Mouse (Mus musculus) CH12.LX (cell line): ENCODE data around the gene Cep112. TPM values are rescaled to one million over a fixed set of nuclear protein-coding genes. Genes with fewer than 3 reads are reported as not detected.

Experiments used
- DNase-seq: peaks from one replicate; pipeline ENCODE4 v3.0.0-alpha.2; 2013; ENCODE audit errors: extremely low read depth
- H3K27ac ChIP-seq: 2 replicates; pipeline ENCODE4 v1.5.1; 2012; ENCODE audit warnings: low read depth, mild to moderate bottlenecking, control low read depth, moderate library complexity; ENCODE audit not compliant: insufficient read depth
- H3K27me3 ChIP-seq: replicated peaks from 2 replicates; pipeline ENCODE3; 2012; ENCODE audit warnings: inconsistent platforms
- H3K36me3 ChIP-seq, 2 experiments: replicated peaks in 1 of 2; 2 replicates each; pipeline versions ENCODE3 to v1.6.1; 2012; ENCODE audit warnings: inconsistent platforms in 1 of 2, low read length in 1 of 2, mild to moderate bottlenecking in 1 of 2, mixed read lengths in 1 of 2, moderate library complexity in 1 of 2; ENCODE audit not compliant: control insufficient read depth in 1 of 2, insufficient read depth in 1 of 2
- H3K4me1 ChIP-seq, 2 experiments: 2 replicates each; pipeline ENCODE4 v1.6.1; 2012; ENCODE audit warnings: inconsistent platforms in 1 of 2, moderate library complexity in 1 of 2; ENCODE audit not compliant: insufficient read depth in 2 of 2, control insufficient read depth in 1 of 2
- H3K4me2 ChIP-seq: 2 replicates; pipeline ENCODE4 v1.6.1; 2012; ENCODE audit warnings: low read depth, mild to moderate bottlenecking, control low read depth; ENCODE audit not compliant: poor library complexity, insufficient read depth, severe bottlenecking
- H3K4me3 ChIP-seq, 3 experiments: fragments of 150-350 bp in 1 of 3; sonication (generic) in 1 of 3; replicated peaks in 1 of 3; 2 replicates each; pipeline versions ENCODE3 to v1.5.1; 2011 to 2012; ENCODE audit warnings: low read depth in 2 of 3, low read length in 2 of 3, mild to moderate bottlenecking in 2 of 3, moderate library complexity in 2 of 3, control low read depth in 1 of 3, improper control_type of control experiment in 1 of 3, inconsistent platforms in 1 of 3, mixed read lengths in 1 of 3; ENCODE audit not compliant: poor library complexity in 1 of 3
- H3K79me2 ChIP-seq: replicated peaks from 2 replicates; pipeline ENCODE4 v1.6.1; 2012; ENCODE audit warnings: mild to moderate bottlenecking, moderate library complexity; ENCODE audit not compliant: control insufficient read depth, poor library complexity, insufficient read depth, severe bottlenecking; ENCODE audit errors: extremely low read depth
- H3K9ac ChIP-seq: 2 replicates; pipeline ENCODE4 v1.6.1; 2012; ENCODE audit warnings: low read depth, mild to moderate bottlenecking, control low read depth, moderate library complexity; ENCODE audit not compliant: insufficient read depth
- H3K9me3 ChIP-seq: replicated peaks from 2 replicates; pipeline ENCODE3; 2012; ENCODE audit warnings: low read length, inconsistent platforms, mixed read lengths
- CHD1 ChIP-seq: IDR thresholded peaks from 2 replicates; pipeline ENCODE4 v1.6.1; 2012; ENCODE audit warnings: low read depth, low read length, improper control_type of control experiment, inconsistent platforms
- ELF1 ChIP-seq: IDR thresholded peaks from 2 replicates; pipeline ENCODE4 v1.6.1; 2014; ENCODE audit warnings: low read depth, mild to moderate bottlenecking, inconsistent platforms, low read length, improper control_type of control experiment
- EP300 ChIP-seq: IDR thresholded peaks from 2 replicates; pipeline ENCODE4 v1.6.1; 2011; ENCODE audit warnings: low read length, improper control_type of control experiment
- ETS1 ChIP-seq: conservative IDR thresholded peaks from 2 replicates; pipeline ENCODE4 v1.6.1; 2012; ENCODE audit warnings: low read depth, mild to moderate bottlenecking, inconsistent platforms, low read length, improper control_type of control experiment, moderate library complexity
- GABPA ChIP-seq: IDR thresholded peaks from 2 replicates; pipeline ENCODE4 v1.6.1; 2012; ENCODE audit warnings: low read depth, low read length, improper control_type of control experiment, inconsistent platforms; ENCODE audit not compliant: insufficient replicate concordance
- HCFC1 ChIP-seq: IDR thresholded peaks from 2 replicates; pipeline ENCODE4 v1.6.1; 2012; ENCODE audit warnings: low read depth, mild to moderate bottlenecking, inconsistent platforms, low read length, improper control_type of control experiment
- IRF4 ChIP-seq: IDR thresholded peaks from 2 replicates; pipeline ENCODE4 v1.6.1; 2014; ENCODE audit warnings: low read depth, mild to moderate bottlenecking, inconsistent platforms, low read length, improper control_type of control experiment
- JUN ChIP-seq: IDR thresholded peaks from 2 replicates; pipeline ENCODE4 v1.6.1; 2011; ENCODE audit warnings: low read depth, mild to moderate bottlenecking, low read length, improper control_type of control experiment, moderate library complexity; ENCODE audit not compliant: insufficient read depth
- JUND ChIP-seq: conservative IDR thresholded peaks from 2 replicates; pipeline ENCODE4 v1.6.1; 2011; ENCODE audit warnings: low read depth, low read length, improper control_type of control experiment
- MAX ChIP-seq: IDR thresholded peaks from 2 replicates; pipeline ENCODE4 v1.6.1; 2011; ENCODE audit warnings: low read length, improper control_type of control experiment
- MAZ ChIP-seq: IDR thresholded peaks from 2 replicates; pipeline ENCODE4 v1.6.1; 2012; ENCODE audit warnings: low read depth, mild to moderate bottlenecking, inconsistent platforms, low read length, improper control_type of control experiment, moderate library complexity
- MEF2A ChIP-seq: IDR thresholded peaks from 2 replicates; pipeline ENCODE4 v1.6.1; 2014; ENCODE audit warnings: low read depth, mild to moderate bottlenecking, inconsistent platforms, low read length, improper control_type of control experiment, borderline replicate concordance
- MYC ChIP-seq: IDR thresholded peaks from 2 replicates; pipeline ENCODE4 v1.6.1; 2011; ENCODE audit warnings: low read depth, mild to moderate bottlenecking, improper control_type of control experiment, low read length
- NELFE ChIP-seq: IDR thresholded peaks from 2 replicates; pipeline ENCODE4 v1.6.1; 2011; ENCODE audit warnings: low read depth, low read length, improper control_type of control experiment
- NRF1 ChIP-seq: IDR thresholded peaks from 2 replicates; pipeline ENCODE4 v1.6.1; 2014; ENCODE audit warnings: low read depth, mild to moderate bottlenecking, inconsistent platforms, low read length, improper control_type of control experiment, moderate library complexity
- POLR2AphosphoS2 ChIP-seq: IDR thresholded peaks from 2 replicates; pipeline ENCODE4 v1.6.1; 2011; ENCODE audit warnings: low read depth, low read length, improper control_type of control experiment
- SIN3A ChIP-seq: IDR thresholded peaks from 2 replicates; pipeline ENCODE4 v1.6.1; 2012; ENCODE audit warnings: low read length, improper control_type of control experiment, inconsistent platforms
- SMC3 ChIP-seq: IDR thresholded peaks from 2 replicates; pipeline ENCODE4 v1.6.1; 2011; ENCODE audit warnings: low read depth, low read length, improper control_type of control experiment
- TCF12 ChIP-seq: IDR thresholded peaks from 2 replicates; pipeline ENCODE4 v1.6.1; 2014; ENCODE audit warnings: low read depth, mild to moderate bottlenecking, inconsistent platforms, low read length, improper control_type of control experiment
- UBTF ChIP-seq: IDR thresholded peaks from 2 replicates; pipeline ENCODE4 v1.6.1; 2012; ENCODE audit warnings: low read depth, mild to moderate bottlenecking, inconsistent platforms, low read length, improper control_type of control experiment, moderate library complexity
- USF1 ChIP-seq: IDR thresholded peaks from 2 replicates; pipeline ENCODE4 v1.6.1; 2014; ENCODE audit warnings: low read depth, mild to moderate bottlenecking, inconsistent platforms, low read length, improper control_type of control experiment
- ZC3H11A ChIP-seq: IDR thresholded peaks from 2 replicates; pipeline ENCODE4 v1.6.1; 2012; ENCODE audit warnings: low read depth, mild to moderate bottlenecking, inconsistent platforms, low read length, improper control_type of control experiment
- dilution Hi-C: fragments of 300-500 bp; cut with MboI; formaldehyde crosslinking; loops from 2 replicates; pipeline ENCODE4 v1.14.3; 2020; ENCODE audit warnings: low sequenced_read_pairs; ENCODE audit not compliant: extremely low pct_unique_long_range_greater_than_20kb, extremely low pct_ligation_motif_present
- in situ Hi-C: fragments of 300-500 bp; cut with MboI; formaldehyde crosslinking; loops from 3 replicates; pipeline ENCODE4 v1.14.3; 2019; ENCODE audit warnings: low sequenced_read_pairs, low pct_ligation_motif_present, low pct_unique_long_range_greater_than_20kb, mixed read lengths
- polyA plus RNA-seq: library from polyadenylated mRNA; unstranded; fragments of >175 nt; gene quantifications from 2 replicates; pipeline ENCODE4 v1.2.1, GENCODE M21; 2012; ENCODE audit warnings: low read depth; ENCODE audit not compliant: insufficient read length
- total RNA-seq, 2 experiments: library from RNA; depleted of rRNA; stranded (reverse); fragments of 300-350 nt in 1 of 2; fragments of >200 nt in 1 of 2; gene quantifications; 2 replicates each; pipeline ENCODE4 v1.2.3; 2012 to 2014

Cep112 gene
- total and polyA plus RNA-seq, 3 experiments = 0.93 to 1.4 (median 1.3) TPM

GRCm38 (mm10) chr11:108423221-108423620 lies 1.8 kb upstream of the Cep112 start:
- dilution Hi-C loops (no loop called here), in situ Hi-C loops (loop anchor here (5.0 to 25.0 kb wide), 2 partner anchors 556 to 911 kb away; no protein-coding TSS in a partner anchor)
- no peak for DNase-seq
- TF ChIP-seq MEF2A (no peak), POLR2AphosphoS2 (no peak), SMC3 (no peak), NELFE (no peak), JUN (no peak), ELF1 (no peak), MAX (no peak), ETS1 (no peak), ZC3H11A (no peak), USF1 (no peak), IRF4 (no peak), NRF1 (no peak), MYC (no peak), CHD1 (no peak), HCFC1 (no peak), EP300 (no peak)
- Histone ChIP-seq H3K27me3 (peaks cover 17% of the 10 kb centered on the region), H3K4me3 (no peak overlapping the region), H3K36me3 (no peaks in the 10 kb centered on the region), H3K79me2 (no peaks in the 10 kb centered on the region), H3K9me3 (no peaks in the 10 kb centered on the region), H3K27ac (no peak overlapping the region), H3K9ac (no peak overlapping the region), H3K4me2 (no peak overlapping the region), H3K4me1 (peaks cover 0 to 13% of the 10 kb centered on the region in 2 experiments; a peak in 2 of 4 replicates)

DNA sequence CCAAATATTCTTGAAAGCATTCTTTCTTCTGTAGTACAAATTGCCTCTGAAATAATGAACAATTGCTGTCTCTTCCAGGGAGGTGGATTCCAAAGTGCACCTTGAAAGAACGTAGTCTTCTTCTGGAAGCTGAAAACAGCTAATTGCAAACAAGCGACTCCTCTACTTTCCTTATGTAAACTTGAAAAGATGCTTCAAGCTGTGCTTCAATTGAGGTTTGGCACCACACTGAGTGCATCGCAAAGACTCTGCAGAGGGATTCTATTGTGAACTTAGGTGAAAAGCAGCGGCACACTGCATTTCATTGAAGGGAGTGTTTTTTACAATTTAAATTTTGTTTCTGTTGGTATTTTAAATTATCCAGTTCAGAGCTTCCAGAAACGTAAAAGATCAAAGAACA lies 881 bp upstream of the Cep112 start:
- H3K9me3 ChIP-seq = no peaks in the 10 kb centered on the region
- TF ChIP-seq UBTF (no peak), GABPA (no peak), JUND (no peak), TCF12 (no peak), MAZ (0 out of 2 replicates have a peak, but pooled peaks have one; percentile 3), USF1 (no peak), SIN3A (no peak)
- no peak overlapping the region for H3K27ac ChIP-seq
- dilution Hi-C loops = no loop called here
- H3K36me3 ChIP-seq = no peaks in the 10 kb centered on the region
- H3K4me3 ChIP-seq = peak overlapping the region in 1 of 3 experiments; percentile 44
- H3K27me3 ChIP-seq = peaks cover 20% of the 10 kb centered on the region
- no peak for DNase-seq
- in situ Hi-C loops = loop anchor here (5.0 to 25.0 kb wide), 2 partner anchors 557 to 912 kb away; no protein-coding TSS in a partner anchor
- peaks cover 0 to 15% of the 10 kb centered on the region in 2 experiments; a peak in 3 of 4 replicates for H3K4me1 ChIP-seq
- no peaks in the 10 kb centered on the region for H3K79me2 ChIP-seq
- peak overlapping the region; percentile 89 for H3K4me2 ChIP-seq
- peak overlapping the region; percentile 42 for H3K9ac ChIP-seq
